Mouse (Mus musculus) heart, embryonic 16.5 days (tissue): ENCODE measurements around the gene Jdp2. TPM values are rescaled to one million over a fixed set of nuclear protein-coding genes. Genes with fewer than 3 reads are reported as not detected.

Source experiments
- ATAC-seq: fragments of 200-750 bp; cut with Nextera tagmentation; replicated peaks from 2 replicates; pipeline ENCODE4 v1.8.0; 2017; ENCODE audit warnings: moderate number of reproducible peaks; ENCODE audit not compliant: insufficient read depth, low FRiP score; ENCODE audit errors: extremely low read depth
- H3K27ac ChIP-seq: fragments of 300-500 bp; sonication (generic); 2 replicates; pipeline ENCODE4 v1.5.1; 2014; ENCODE audit warnings: mild to moderate bottlenecking, low read length, control low read depth, moderate library complexity
- H3K27me3 ChIP-seq: fragments of 300-500 bp; sonication (generic); 2 replicates; pipeline ENCODE4 v1.6.1; 2014; ENCODE audit warnings: low read length, mixed read lengths; ENCODE audit not compliant: control insufficient read depth, insufficient read depth
- H3K36me3 ChIP-seq: fragments of 300-500 bp; sonication (generic); 2 replicates; pipeline ENCODE4 v1.6.1; 2014; ENCODE audit not compliant: control insufficient read depth, insufficient read depth
- H3K4me1 ChIP-seq: fragments of 300-500 bp; sonication (generic); 2 replicates; pipeline ENCODE4 v1.6.1; 2014; ENCODE audit warnings: low read length, mixed read lengths; ENCODE audit not compliant: control insufficient read depth, insufficient read depth
- H3K4me2 ChIP-seq: fragments of 300-500 bp; sonication (generic); 2 replicates; pipeline ENCODE4 v1.6.1; 2014; ENCODE audit warnings: low read depth, mild to moderate bottlenecking, control low read depth, low read length
- H3K4me3 ChIP-seq: fragments of 300-500 bp; sonication (generic); 2 replicates; pipeline ENCODE4 v1.5.1; 2014; ENCODE audit warnings: mild to moderate bottlenecking, control low read depth, low read length
- H3K9ac ChIP-seq: fragments of 300-500 bp; sonication (generic); 2 replicates; pipeline ENCODE4 v1.6.1; 2014; ENCODE audit warnings: low read length, control low read depth
- H3K9me3 ChIP-seq: fragments of 300-500 bp; sonication (generic); replicated peaks from 2 replicates; pipeline ENCODE4 v1.6.1; 2016; ENCODE audit warnings: low read length; ENCODE audit not compliant: control insufficient read depth
- WGBS: fragments of 180-500 bp; shearing (Covaris S2); extraction: QIAGEN DNeasy Blood & Tissue Kit; methylation state at CpG from one replicate; pipeline ENCODE4 v1.1.7; 2014; 5-methylcytosine and 5-hydroxymethylcytosine counted together
- polyA plus RNA-seq: library from polyadenylated mRNA; unstranded; fragments of >200 nt; fragmentation: Nextera tagmentation; extraction: Ambion mirVana; gene quantifications from 2 replicates; pipeline ENCODE4 v1.2.1, GENCODE M21; 2015

Gene Jdp2
- polyA plus RNA-seq, 1 experiment from 2014 or later = 0.37 TPM

DNA sequence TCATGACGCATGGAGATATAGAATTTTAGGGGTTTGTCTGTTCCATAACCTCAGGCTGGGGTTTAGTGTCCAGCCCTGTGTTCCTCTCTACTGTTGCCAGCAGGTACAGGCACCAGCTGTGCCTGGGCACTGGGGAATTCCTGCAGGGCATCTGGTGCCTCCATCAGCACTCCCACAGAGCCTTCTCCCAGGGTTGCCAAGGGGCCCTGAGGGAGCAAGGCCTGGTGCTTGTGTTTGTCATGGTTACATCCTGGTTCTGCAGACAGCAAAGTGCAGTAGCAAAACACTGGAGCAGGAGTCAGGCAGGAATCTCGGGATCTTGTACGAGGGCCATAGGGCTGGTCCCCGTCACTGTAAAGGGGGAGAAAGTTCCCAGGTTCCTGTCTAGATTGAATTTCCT is 22.8 kb downstream of the Jdp2 start:
- Histone ChIP-seq H3K9me3 (no peaks in the 10 kb centered on the region), H3K27me3 (no peaks in the 10 kb centered on the region), H3K27ac (no peak overlapping the region), H3K4me2 (no peak overlapping the region), H3K9ac (no peak overlapping the region), H3K4me3 (no peak overlapping the region), H3K4me1 (peaks cover 16% of the 10 kb centered on the region), H3K36me3 (no peaks in the 10 kb centered on the region)
- no peak for ATAC-seq
- WGBS = 66% methylated on average over 4 of the region's 4 CpGs

DNA sequence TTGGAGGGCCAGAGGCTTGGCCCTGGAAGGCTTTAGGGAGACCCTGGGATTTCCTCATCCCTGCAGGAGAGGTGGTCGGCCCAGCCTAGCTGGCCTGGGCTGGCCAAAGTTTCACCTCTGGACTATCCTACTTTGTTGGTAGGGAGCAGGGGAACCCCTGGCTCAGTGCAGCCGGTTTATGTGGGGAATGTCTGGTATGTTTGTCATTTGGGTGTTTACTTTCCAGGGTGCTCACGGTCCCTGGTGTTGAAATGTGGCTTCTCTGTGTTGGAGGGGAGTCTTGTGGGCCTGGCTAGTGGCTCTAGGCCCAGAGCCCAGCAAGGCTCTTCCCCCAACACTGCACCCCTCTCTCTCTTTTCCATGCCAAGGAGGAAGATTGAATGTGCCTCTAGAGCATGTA is 24.9 kb downstream of the Jdp2 start:
- peak overlapping the region; percentile 70 for H3K27ac ChIP-seq
- H3K4me2 ChIP-seq = no peak overlapping the region
- peak; percentile 52 for ATAC-seq
- no peaks in the 10 kb centered on the region for H3K27me3 ChIP-seq
- no peak overlapping the region for H3K4me3 ChIP-seq
- peaks cover 16% of the 10 kb centered on the region for H3K4me1 ChIP-seq
- WGBS = 34% methylated on average over 3 of the region's 3 CpGs
- 0 out of 2 replicates have a peak overlapping the region, but pooled peaks have one; percentile 23 for H3K9ac ChIP-seq
- no peaks in the 10 kb centered on the region for H3K9me3 ChIP-seq
- no peaks in the 10 kb centered on the region for H3K36me3 ChIP-seq

DNA sequence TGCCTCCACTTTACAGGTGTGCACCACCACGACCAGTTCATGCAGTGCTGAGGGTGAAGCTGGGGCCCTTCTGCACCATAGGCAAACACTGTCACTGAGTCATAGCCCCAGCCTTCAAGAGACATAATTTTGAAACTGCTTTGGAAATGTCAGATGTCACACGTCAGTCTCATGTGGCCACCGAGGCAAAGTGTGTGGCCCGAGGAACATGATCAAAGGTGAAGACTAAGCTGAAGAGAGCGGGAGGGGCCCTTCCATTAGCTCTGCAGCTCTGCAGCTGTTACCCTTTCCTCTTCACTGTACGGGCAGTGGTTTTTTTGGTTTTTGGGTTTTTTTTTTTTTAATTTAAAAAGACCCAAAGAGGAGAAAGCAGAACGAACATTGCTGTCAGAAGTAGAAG is 25.8 kb downstream of the Jdp2 start:
- ATAC-seq = peak; percentile 49
- 76% methylated on average over 7 of the region's 7 CpGs for WGBS
- H3K9ac ChIP-seq = no peak overlapping the region

DNA sequence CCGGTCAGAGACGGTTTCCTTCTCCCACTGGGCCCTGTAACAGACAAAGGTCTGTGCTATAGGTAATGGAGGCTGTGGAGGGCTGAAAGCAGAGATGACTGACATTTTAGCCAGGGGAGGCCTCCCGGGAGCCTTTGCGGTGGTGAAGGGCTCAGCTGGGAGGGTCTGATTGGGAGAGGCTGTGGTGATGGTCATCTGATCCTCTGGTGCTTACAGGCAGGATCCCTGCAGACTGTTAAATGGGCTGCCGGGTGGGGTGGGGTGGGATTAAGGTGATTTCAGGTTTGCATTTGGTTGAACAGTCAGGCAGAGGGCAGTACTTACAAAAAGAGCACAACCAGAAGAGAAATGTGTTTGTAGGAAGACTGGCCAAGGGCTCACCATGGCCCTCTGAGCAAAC is 27.0 kb downstream of the Jdp2 start:
- H3K27ac ChIP-seq = no peak overlapping the region
- H3K9ac ChIP-seq = no peak overlapping the region
- ATAC-seq = no peak
- H3K4me3 ChIP-seq = no peak overlapping the region
- 62% methylated on average over 5 of the region's 5 CpGs for WGBS
- no peaks in the 10 kb centered on the region for H3K27me3 ChIP-seq
- no peak overlapping the region for H3K4me2 ChIP-seq
- no peaks in the 10 kb centered on the region for H3K9me3 ChIP-seq
- H3K36me3 ChIP-seq = no peaks in the 10 kb centered on the region
- peaks cover 30% of the 10 kb centered on the region for H3K4me1 ChIP-seq

More for the DNA sequence above, 25.8 kb downstream of the Jdp2 start:
- peak overlapping the region; percentile 70 for H3K27ac ChIP-seq
- H3K4me3 ChIP-seq = no peak overlapping the region
- no peaks in the 10 kb centered on the region for H3K27me3 ChIP-seq
- H3K9me3 ChIP-seq = no peaks in the 10 kb centered on the region
- H3K36me3 ChIP-seq = no peaks in the 10 kb centered on the region
- no peak overlapping the region for H3K4me2 ChIP-seq
- H3K4me1 ChIP-seq = peaks cover 20% of the 10 kb centered on the region

DNA sequence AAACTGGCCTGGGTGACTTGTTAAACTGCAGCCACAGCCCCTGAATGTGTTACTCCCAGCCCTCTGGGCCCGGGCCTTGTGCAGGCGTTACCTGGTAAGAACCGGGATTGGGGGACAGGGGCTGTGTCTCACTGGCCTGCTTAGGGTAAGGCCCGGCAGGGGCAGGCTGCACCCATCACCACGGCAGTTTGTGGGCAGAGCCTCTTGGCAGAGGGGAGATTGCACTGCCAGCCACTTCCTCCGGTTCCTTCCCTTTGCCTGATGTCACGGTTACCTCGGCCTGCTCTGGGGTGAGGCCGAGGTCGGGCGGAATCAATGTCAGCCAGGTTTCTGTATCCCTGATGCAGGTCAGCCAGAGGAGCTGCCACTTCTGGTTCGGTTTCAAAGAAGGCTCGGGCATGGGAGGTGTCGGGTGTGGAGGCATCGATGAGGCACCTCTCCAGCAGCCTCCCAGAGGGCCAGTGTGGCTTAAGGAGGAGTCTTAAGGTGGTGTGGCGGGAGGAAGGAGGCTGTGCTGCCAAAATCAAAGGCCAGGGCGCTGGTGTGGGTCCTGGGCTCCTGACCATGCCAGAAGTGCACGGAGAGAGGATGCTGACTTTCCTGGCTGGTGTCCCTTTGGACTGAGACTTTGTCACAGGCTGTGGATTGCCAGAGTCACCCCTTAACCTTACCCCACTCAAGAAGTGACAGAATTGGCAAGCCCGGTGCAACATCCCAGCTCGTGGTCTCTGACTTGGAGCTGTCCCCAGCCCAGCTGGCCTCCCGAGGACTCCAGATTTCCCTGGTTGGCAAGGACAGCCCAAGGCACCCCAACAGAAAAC is 31.0 kb downstream of the Jdp2 start:
- H3K9ac ChIP-seq = peak overlapping the region; percentile 21; the same call in 1 of the 2 replicates

DNA sequence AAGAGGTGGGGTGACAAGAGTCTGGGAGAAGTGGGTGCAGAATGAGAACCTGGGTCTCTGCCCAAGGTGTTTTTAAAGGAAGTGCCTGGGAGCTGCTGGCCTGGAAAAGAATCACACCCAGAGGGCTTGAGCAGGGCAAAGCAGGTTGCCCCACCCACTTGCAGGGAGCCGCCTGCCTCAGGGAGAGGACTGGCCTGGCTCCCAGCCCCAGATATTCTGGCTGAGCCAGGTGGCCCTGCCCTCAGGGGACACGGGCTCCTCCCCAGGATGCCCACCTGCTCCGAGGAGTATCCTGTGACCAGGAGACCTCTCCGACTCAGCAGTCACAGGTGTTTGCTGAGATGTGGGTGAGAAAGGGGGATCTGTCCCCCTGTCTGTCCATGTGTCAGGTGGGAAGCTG is 32.4 kb downstream of the Jdp2 start:
- H3K4me1 ChIP-seq = peaks cover 19% of the 10 kb centered on the region
- no peak overlapping the region for H3K4me2 ChIP-seq
- WGBS = 67% methylated on average over 4 of the region's 4 CpGs
- no peak overlapping the region for H3K4me3 ChIP-seq
- no peak overlapping the region for H3K27ac ChIP-seq
- H3K27me3 ChIP-seq = no peaks in the 10 kb centered on the region
- peaks cover 11% of the 10 kb centered on the region for H3K36me3 ChIP-seq
- H3K9ac ChIP-seq = no peak overlapping the region
- H3K9me3 ChIP-seq = no peaks in the 10 kb centered on the region
- ATAC-seq = no peak

More for the DNA sequence above, 31.0 kb downstream of the Jdp2 start:
- ATAC-seq = peak; percentile 43; the same call in 1 of the 2 replicates
- Histone ChIP-seq H3K27me3 (no peaks in the 10 kb centered on the region), H3K36me3 (peaks cover 11% of the 10 kb centered on the region), H3K27ac (0 out of 2 replicates have a peak overlapping the region, but pooled peaks have one; percentile 0), H3K4me1 (peaks cover 19% of the 10 kb centered on the region), H3K4me2 (no peak overlapping the region), H3K9me3 (no peaks in the 10 kb centered on the region), H3K4me3 (no peak overlapping the region)
- WGBS = 54% methylated on average over 21 of the region's 21 CpGs

DNA sequence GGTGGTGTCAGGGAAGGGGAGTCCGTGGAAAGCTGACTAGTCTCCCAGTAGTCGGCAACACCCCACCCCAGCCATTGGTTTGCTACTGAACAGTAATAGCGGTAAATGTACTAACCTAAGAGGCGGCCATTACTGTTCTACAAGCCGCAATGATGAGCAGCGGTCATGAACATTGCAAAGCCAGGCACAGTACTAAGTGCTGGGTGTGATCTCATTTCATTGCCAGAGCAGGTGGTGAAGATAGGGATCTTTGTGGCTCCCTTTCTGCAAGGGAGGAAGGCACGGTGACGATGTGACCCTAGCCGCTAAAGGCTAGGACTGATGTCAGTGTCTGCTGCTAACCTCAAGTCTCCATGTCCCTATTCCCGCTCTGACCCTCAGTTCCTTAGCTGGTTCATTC is 33.5 kb downstream of the Jdp2 start:
- H3K4me3 ChIP-seq = no peak overlapping the region
- H3K27ac ChIP-seq = no peak overlapping the region
- H3K9me3 ChIP-seq = no peaks in the 10 kb centered on the region
- peaks cover 19% of the 10 kb centered on the region for H3K4me1 ChIP-seq
- no peak; the same call in 1 of the 2 replicates for ATAC-seq
- H3K4me2 ChIP-seq = no peak overlapping the region
- WGBS = 92% methylated on average over 10 of the region's 10 CpGs
- H3K27me3 ChIP-seq = no peaks in the 10 kb centered on the region
- H3K36me3 ChIP-seq = peaks cover 11% of the 10 kb centered on the region
- H3K9ac ChIP-seq = no peak overlapping the region

DNA sequence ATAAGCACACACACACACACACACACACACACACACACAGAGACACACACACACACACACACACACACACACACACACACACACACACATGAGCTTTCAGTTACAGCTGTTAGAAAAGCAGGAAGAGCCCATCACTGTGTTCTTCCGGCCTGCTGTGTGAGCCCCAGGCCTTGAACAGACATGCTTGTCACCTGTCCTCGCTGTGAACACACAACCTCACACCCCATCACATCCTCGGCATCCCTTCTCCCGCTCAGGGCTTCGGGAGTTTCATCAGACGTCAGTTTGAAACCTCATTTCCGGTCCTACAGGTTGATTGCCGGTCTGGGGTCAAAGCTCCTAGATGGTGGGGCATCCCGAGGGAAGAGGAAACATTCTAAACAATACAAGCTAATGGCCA is 39.1 kb downstream of the Jdp2 start:
- 71% methylated on average over 9 of the region's 9 CpGs for WGBS
- H3K4me1 ChIP-seq = peaks cover 22% of the 10 kb centered on the region
- H3K4me2 ChIP-seq = no peak overlapping the region
- H3K9ac ChIP-seq = no peak overlapping the region
- ATAC-seq = no peak
- no peak overlapping the region for H3K4me3 ChIP-seq
- H3K36me3 ChIP-seq = peaks cover 9% of the 10 kb centered on the region
- H3K27ac ChIP-seq = no peak overlapping the region
- no peaks in the 10 kb centered on the region for H3K9me3 ChIP-seq
- H3K27me3 ChIP-seq = no peaks in the 10 kb centered on the region

DNA sequence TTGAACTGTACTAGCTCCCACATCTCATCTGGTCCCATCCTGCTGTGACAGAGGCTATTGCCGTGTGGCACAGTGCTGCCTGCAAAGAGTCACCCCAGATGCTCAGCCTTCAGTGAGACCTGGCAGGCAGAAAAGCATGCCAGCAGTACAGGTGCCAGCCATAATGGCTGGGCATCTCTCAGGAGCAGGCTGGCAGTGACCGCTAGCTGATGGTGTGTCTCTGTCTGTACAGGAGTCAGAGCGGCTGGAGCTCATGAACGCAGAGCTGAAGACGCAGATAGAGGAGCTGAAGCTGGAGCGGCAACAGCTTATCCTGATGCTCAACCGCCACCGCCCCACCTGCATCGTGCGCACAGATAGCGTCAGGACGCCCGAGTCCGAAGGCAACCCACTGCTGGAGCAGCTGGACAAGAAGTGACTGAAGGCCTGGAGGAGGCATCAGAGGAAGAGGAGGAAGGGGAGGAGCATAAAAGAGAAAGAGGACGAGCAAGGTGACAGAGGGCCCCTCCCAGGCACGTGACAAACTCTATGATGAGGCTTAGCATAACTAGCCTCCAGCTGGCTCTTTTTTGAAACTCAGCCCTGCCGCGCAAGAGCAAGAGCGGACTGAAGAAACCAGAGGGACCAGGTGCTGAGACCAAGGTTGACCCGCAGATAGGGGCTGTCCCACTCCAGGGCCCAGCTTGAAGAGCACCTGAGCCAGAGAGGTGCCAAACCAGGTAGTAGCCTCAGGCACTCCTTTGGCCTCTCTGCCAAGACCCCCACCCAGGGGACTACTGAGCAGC is 39.9 kb downstream of the Jdp2 start:
- peaks cover 22% of the 10 kb centered on the region for H3K4me1 ChIP-seq
- no peaks in the 10 kb centered on the region for H3K27me3 ChIP-seq
- H3K9me3 ChIP-seq = no peaks in the 10 kb centered on the region
- no peak overlapping the region for H3K4me2 ChIP-seq
- no peak overlapping the region for H3K9ac ChIP-seq
- no peak overlapping the region for H3K4me3 ChIP-seq
- no peak for ATAC-seq
- WGBS = 74% methylated on average over 20 of the region's 20 CpGs
- H3K36me3 ChIP-seq = 0 out of 2 replicates have a peak, but pooled peaks cover 2% of the 10 kb centered on the region
- H3K27ac ChIP-seq = no peak overlapping the region
